Mouse (Mus musculus) mammary gland, adult 2 months (tissue): ENCODE measurements around the gene Opalin. TPM values are rescaled to one million over a fixed set of nuclear protein-coding genes. Genes with fewer than 3 reads are reported as not detected.

ENCODE experiments used
- polyA plus RNA-seq: library from polyadenylated mRNA; depleted of rRNA; stranded (reverse); fragments of >200 nt; gene quantifications from 2 replicates; pipeline ENCODE4 v1.2.3, GENCODE M21; 2012; ENCODE audit warnings: low replicate concordance; rRNA removed

Gene Opalin
- not detected in 2 replicates for polyA plus RNA-seq

DNA sequence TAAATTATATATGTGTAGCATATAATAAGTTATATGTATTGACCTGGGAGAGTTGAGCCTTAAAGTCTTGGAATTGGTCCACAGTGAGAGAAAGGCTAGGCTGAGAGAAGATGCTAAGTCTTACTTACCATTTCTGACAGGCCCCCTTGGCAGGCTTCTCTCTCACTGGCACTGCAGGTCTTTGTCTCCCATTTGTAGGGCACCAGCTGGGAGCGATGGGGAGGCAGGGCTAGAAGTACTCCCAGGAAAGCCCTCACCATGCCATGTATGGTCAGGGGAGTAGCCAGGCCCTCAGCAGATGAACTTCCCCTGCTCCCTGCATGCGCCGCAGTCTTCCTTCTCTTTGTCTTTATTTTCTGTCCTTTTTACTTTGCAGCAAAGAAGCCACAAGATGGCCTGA, at the start of gene Opalin:
Gene Opalin, minus strand, starts transcription at position 208 of the 400 bp plus-strand sequence.

DNA sequence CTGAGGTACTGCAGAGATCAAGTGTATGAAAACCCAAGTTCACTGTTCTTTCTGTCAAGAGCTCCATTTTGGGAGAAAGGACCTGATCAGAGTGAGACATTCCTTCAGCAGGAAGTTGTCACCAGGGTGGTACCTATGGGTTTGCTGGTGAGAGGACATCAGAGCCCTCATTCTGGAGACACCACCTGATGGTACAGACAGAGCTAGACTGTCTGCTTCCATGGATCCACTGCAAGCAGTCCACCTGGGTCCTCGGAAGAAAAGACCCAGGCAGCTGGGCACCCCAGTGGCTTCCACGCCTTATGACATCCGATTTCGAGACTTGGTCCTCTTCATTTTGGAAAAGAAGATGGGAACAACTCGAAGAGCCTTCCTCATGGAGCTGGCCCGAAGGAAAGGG, 47.7 kb downstream of the Opalin start, which contains the start of gene Dntt:
Gene Dntt, plus strand, starts transcription at position 57 of the 400 bp plus-strand sequence.

Other genes starting within 250 kb of the Opalin start
- gene Ccnj, start 245.8 kb downstream of the Opalin start, polyA plus RNA-seq: 7.9 and 8.9 TPM in 2 replicates
- gene Zfp518a, start 182.4 kb downstream of the Opalin start, polyA plus RNA-seq: 0.57 and 1.6 TPM in 2 replicates
- 13.2 and 20.3 TPM in 2 replicates for gene Blnk, start 82.6 kb downstream of the Opalin start, polyA plus RNA-seq
- gene Dntt, start 47.8 kb downstream of the Opalin start, polyA plus RNA-seq: 0.45 and 0.91 TPM in 2 replicates
- gene Tll2, start 129.7 kb upstream of the Opalin start, polyA plus RNA-seq: 0.03 TPM in 1 of 2 replicates, not detected in the other
- gene Tm9sf3, start 186.9 kb upstream of the Opalin start, polyA plus RNA-seq: 33.0 and 57.0 TPM in 2 replicates